In genomic region chr1:36632846-36633245, GRCm38 (mm10) we compare ENCODE assay signal across 22 mouse cellular contexts. TPM values are rescaled to one million over a fixed set of nuclear protein-coding genes. Genes with fewer than 3 reads are reported as not detected.
A peak's percentile ranks its signal among the peaks of the same experiment; 100 is the strongest.
DNase-seq lines count a peak whose midpoint lies in the region; ATAC-seq and TF ChIP-seq lines count a peak whose summit lies in the region.
"Had no signal": no experiment of that assay in that cellular context is flagged by ENCODE, and none has a peak within 500 bp of the region (broad histone marks: within the 10 kb centered on the region; RNA-seq: fewer than 3 reads in every experiment).

No protein-coding gene starts in this region.

- H3K27me3 ChIP-seq in hindbrain, embryonic 11.5 days (ENCODE audit: control insufficient read depth, insufficient read depth, low read length): no peaks in the 10 kb centered on the region
- H3K27me3 ChIP-seq: embryonic facial prominence, embryonic 12.5 days; embryonic facial prominence, embryonic 15.5 days; heart, embryonic 12.5 days; heart, embryonic 15.5 days; hindbrain, embryonic 12.5 days; hindbrain, embryonic 15.5 days had no signal

- no peak for TF ChIP-seq CTCF in layer of hippocampus, adult 2 months (conservative IDR thresholded peaks at IDR 0.05)

- H3K4me2 ChIP-seq in hindbrain, embryonic 11.5 days (replicated peaks; ENCODE audit: low read depth, low read length): no peak overlapping the region
- H3K4me2 ChIP-seq: embryonic facial prominence, embryonic 12.5 days; embryonic facial prominence, embryonic 15.5 days; heart, embryonic 12.5 days; heart, embryonic 15.5 days; hindbrain, embryonic 12.5 days; hindbrain, embryonic 15.5 days had no signal

- 67% methylated on average over 1 of the region's 1 CpGs for WGBS in hindbrain, embryonic 11.5 days

- peak overlapping the region; percentile 61; the same call in 1 of the 2 replicates for H3K27ac ChIP-seq in layer of hippocampus, adult 2 months
- H3K27ac ChIP-seq in hindbrain, embryonic 11.5 days (ENCODE audit: low read depth, low read length): no peak overlapping the region
- H3K27ac ChIP-seq: embryonic facial prominence, embryonic 12.5 days; embryonic facial prominence, embryonic 15.5 days; heart, embryonic 15.5 days; hindbrain, embryonic 12.5 days; hindbrain, embryonic 15.5 days had no signal

- ATAC-seq in hindbrain, embryonic 11.5 days (ENCODE audit: low FRiP score): no peak
- ATAC-seq: CD4-positive, CD25-positive, alpha-beta regulatory T cell, adult 4 months; forebrain, embryonic 14.5 days; forebrain, postnatal 0 days; intestine, postnatal 0 days had no signal

- H3K9me3 ChIP-seq in hindbrain, embryonic 11.5 days (ENCODE audit: control insufficient read depth, low read length): no peaks in the 10 kb centered on the region
- H3K9me3 ChIP-seq: embryonic facial prominence, embryonic 12.5 days; embryonic facial prominence, embryonic 15.5 days; heart, embryonic 12.5 days; heart, embryonic 15.5 days; hindbrain, embryonic 12.5 days; hindbrain, embryonic 15.5 days had no signal

- no peak overlapping the region for H3K9ac ChIP-seq in hindbrain, embryonic 11.5 days (ENCODE audit: low read depth, low read length)
- H3K9ac ChIP-seq: embryonic facial prominence, embryonic 12.5 days; embryonic facial prominence, embryonic 15.5 days; forebrain, postnatal 0 days; heart, embryonic 12.5 days; heart, embryonic 15.5 days; hindbrain, embryonic 12.5 days; hindbrain, embryonic 15.5 days had no signal

- H3K4me1 ChIP-seq in hindbrain, embryonic 11.5 days (replicated peaks; ENCODE audit: control insufficient read depth, insufficient read depth, low read length): no peaks in the 10 kb centered on the region

- peak; percentile 85 for DNase-seq in heart, adult 11 months
- no peak for DNase-seq in heart, postnatal 4 days
- DNase-seq in layer of hippocampus, adult 2 months (ENCODE audit: low spot score in 2 of 2): no peak
- DNase-seq in layer of hippocampus, adult 11-12 months (ENCODE audit: low spot score): no peak
- peak; percentile 79 for DNase-seq in ZHBTc4 (ENCODE audit: low read depth, low spot score)
- DNase-seq in hindbrain, embryonic 11.5 days (ENCODE audit: low spot score): no peak
- DNase-seq: adrenal gland, adult 2 months; adrenal gland, postnatal 14 days; forebrain, postnatal 0 days; gastrocnemius, postnatal 36 days; heart, postnatal 10 days; heart, postnatal 36 days had no signal

- H3K36me3 ChIP-seq in hindbrain, embryonic 11.5 days (ENCODE audit: control insufficient read depth, insufficient read depth, low read length): no peaks in the 10 kb centered on the region
- H3K36me3 ChIP-seq: embryonic facial prominence, embryonic 12.5 days; embryonic facial prominence, embryonic 15.5 days; heart, embryonic 12.5 days; heart, embryonic 15.5 days; hindbrain, embryonic 12.5 days; hindbrain, embryonic 15.5 days had no signal

- H3K4me3 ChIP-seq in layer of hippocampus, adult 2 months: no peak overlapping the region
- H3K4me3 ChIP-seq in hindbrain, embryonic 11.5 days (ENCODE audit: low read depth, low read length): no peak overlapping the region
- H3K4me3 ChIP-seq: embryonic facial prominence, embryonic 12.5 days; embryonic facial prominence, embryonic 15.5 days; heart, embryonic 12.5 days; heart, embryonic 15.5 days; hindbrain, embryonic 12.5 days; hindbrain, embryonic 15.5 days had no signal

RNA-seq across cellular contexts. Expression of gene Fam178b, which starts 50.1 kb away (rescaled TPM):
- under 1 TPM; 0.54 to 0.79 TPM for total RNA-seq in heart, postnatal 4 days (2021)
- not detected for total RNA-seq in layer of hippocampus, adult 2 months (2021)
- 0.52 and 0.53 TPM in 2 replicates for polyA plus RNA-seq in hindbrain, embryonic 11.5 days (2014; fragmentation: Nextera tagmentation; extraction: Ambion mirVana)
- total RNA-seq: adrenal gland, postnatal 14 days; forebrain, postnatal 0 days had no signal
- polyA plus RNA-seq: CD4-positive, CD25-positive, alpha-beta regulatory T cell, adult 4 months; forebrain, embryonic 11.5 days; forebrain, embryonic 14.5 days; forebrain, postnatal 0 days; hindbrain, embryonic 15.5 days had no signal

RNA-seq across cellular contexts. Expression of gene Cox5b, which starts 58.4 kb away (rescaled TPM):
- total RNA-seq in heart, postnatal 4 days (2021): 1,000 to 10,000 TPM; 1,651 to 1,714 TPM
- 100 to 1,000 TPM; 610 to 649 TPM for total RNA-seq in layer of hippocampus, adult 2 months (2021)
- 510 and 530 TPM in 2 replicates for polyA plus RNA-seq in hindbrain, embryonic 11.5 days (2014; fragmentation: Nextera tagmentation; extraction: Ambion mirVana)

Comparison
In these comparisons a context has a peak if more than half of its experiments do, and no peak if none do; other contexts are left out.
1. DNase-seq: peak in heart, adult 11 months (single experiment) and ZHBTc4 (single experiment); none in heart, postnatal 4 days (single experiment), layer of hippocampus, adult 2 months (0 of 2), layer of hippocampus, adult 11-12 months (single experiment) and hindbrain, embryonic 11.5 days (single experiment).